8 mouse cellular contexts compared by ENCODE assay signal in genomic region chr9:114498218-114498617, GRCm38 (mm10). TPM values are rescaled to one million over a fixed set of nuclear protein-coding genes. Genes with fewer than 3 reads are reported as not detected.
DNase-seq lines count a peak whose midpoint lies in the region; ATAC-seq and TF ChIP-seq lines count a peak whose summit lies in the region.

No protein-coding gene starts in this region.

- H3K4me3 ChIP-seq in midbrain, embryonic 10.5 days = 0 out of 2 replicates have a peak overlapping the region, but pooled peaks have one; percentile 11
- no peak overlapping the region for H3K4me3 ChIP-seq in midbrain, embryonic 13.5 days (replicated peaks)
- peak overlapping the region; percentile 13; the same call in 1 of the 2 replicates for H3K4me3 ChIP-seq in limb, embryonic 14.5 days (replicated peaks; ENCODE audit: low read length)
- no peak overlapping the region for H3K4me3 ChIP-seq in stomach, embryonic 16.5 days (replicated peaks; ENCODE audit: low read length)

- H3K36me3 ChIP-seq in midbrain, embryonic 10.5 days = no peaks in the 10 kb centered on the region
- H3K36me3 ChIP-seq in midbrain, embryonic 13.5 days = no peaks in the 10 kb centered on the region
- no peaks in the 10 kb centered on the region for H3K36me3 ChIP-seq in limb, embryonic 14.5 days (ENCODE audit: control insufficient read depth, insufficient read depth, low read length)
- H3K36me3 ChIP-seq in stomach, embryonic 16.5 days (ENCODE audit: control insufficient read depth, insufficient read depth, low read length) = no peaks in the 10 kb centered on the region

- no peak for ATAC-seq in midbrain, embryonic 13.5 days
- peak; percentile 74 for ATAC-seq in limb, embryonic 14.5 days (ENCODE audit: low FRiP score, low read depth)
- ATAC-seq in stomach, embryonic 16.5 days (ENCODE audit: insufficient read depth, low FRiP score) = no peak

- WGBS in midbrain, embryonic 10.5 days = 11% methylated on average over 11 of the region's 11 CpGs
- 11% methylated on average over 11 of the region's 11 CpGs for WGBS in midbrain, embryonic 13.5 days
- WGBS in limb, embryonic 14.5 days = 12% methylated on average over 11 of the region's 11 CpGs
- 8% methylated on average over 11 of the region's 11 CpGs for WGBS in stomach, embryonic 16.5 days

- no peak overlapping the region for H3K27ac ChIP-seq in midbrain, embryonic 10.5 days (replicated peaks)
- H3K27ac ChIP-seq in midbrain, embryonic 13.5 days = no peak overlapping the region
- no peak overlapping the region for H3K27ac ChIP-seq in limb, embryonic 14.5 days (replicated peaks; ENCODE audit: low read depth, low read length)
- no peak overlapping the region for H3K27ac ChIP-seq in stomach, embryonic 16.5 days (ENCODE audit: low read length)

- DNase-seq in midbrain, embryonic 10.5 days (ENCODE audit: low spot score) = peak; percentile 90
- DNase-seq in embryo, embryonic 10.5 days (ENCODE audit: low spot score) = peak; percentile 96
- peak; percentile 60 for DNase-seq in heart, adult 8-10 months (ENCODE audit: low spot score)
- DNase-seq in kidney, adult 9 months = peak; percentile 86
- DNase-seq in limb, embryonic 14.5 days (ENCODE audit: low spot score) = peak; percentile 77
- DNase-seq in natural killer cell, adult 2 months (ENCODE audit: low spot score in 2 of 2) = peak; percentile 59 to 69

- H3K27me3 ChIP-seq in midbrain, embryonic 10.5 days (ENCODE audit: low read depth, poor library complexity, severe bottlenecking) = no peaks in the 10 kb centered on the region
- H3K27me3 ChIP-seq in midbrain, embryonic 13.5 days = peaks cover 3% of the 10 kb centered on the region; the same call in 1 of the 2 replicates
- no peaks in the 10 kb centered on the region for H3K27me3 ChIP-seq in limb, embryonic 14.5 days (ENCODE audit: control insufficient read depth, insufficient read depth, low read length)
- H3K27me3 ChIP-seq in stomach, embryonic 16.5 days (ENCODE audit: control insufficient read depth, insufficient read depth, low read length) = peaks cover 5% of the 10 kb centered on the region; the same call in 1 of the 2 replicates

- H3K4me1 ChIP-seq in midbrain, embryonic 10.5 days = peaks cover 3% of the 10 kb centered on the region; the same call in 1 of the 2 replicates
- H3K4me1 ChIP-seq in midbrain, embryonic 13.5 days (replicated peaks) = 0 out of 2 replicates have a peak, but pooled peaks cover 2% of the 10 kb centered on the region
- H3K4me1 ChIP-seq in limb, embryonic 14.5 days (ENCODE audit: control insufficient read depth, insufficient read depth, low read length) = no peaks in the 10 kb centered on the region
- H3K4me1 ChIP-seq in stomach, embryonic 16.5 days (ENCODE audit: control insufficient read depth, insufficient read depth, low read length) = no peaks in the 10 kb centered on the region

- TF ChIP-seq POLR2A in limb, embryonic 14.5 days (IDR thresholded peaks at IDR 0.05; ENCODE audit: borderline replicate concordance, extremely low read depth, insufficient read depth, insufficient read length) = no peak

- no peaks in the 10 kb centered on the region for H3K9me3 ChIP-seq in midbrain, embryonic 10.5 days (replicated peaks)
- no peaks in the 10 kb centered on the region for H3K9me3 ChIP-seq in midbrain, embryonic 13.5 days
- H3K9me3 ChIP-seq in limb, embryonic 14.5 days (ENCODE audit: control insufficient read depth, low read length) = no peaks in the 10 kb centered on the region
- no peaks in the 10 kb centered on the region for H3K9me3 ChIP-seq in stomach, embryonic 16.5 days (replicated peaks; ENCODE audit: control insufficient read depth, low read length)

- no peak overlapping the region for H3K4me2 ChIP-seq in midbrain, embryonic 13.5 days (replicated peaks)
- H3K4me2 ChIP-seq in limb, embryonic 14.5 days (replicated peaks; ENCODE audit: low read depth, low read length, severe bottlenecking) = peak overlapping the region; percentile 39
- H3K4me2 ChIP-seq in stomach, embryonic 16.5 days (ENCODE audit: low read depth, low read length) = 0 out of 2 replicates have a peak overlapping the region, but pooled peaks have one; percentile 5

- no peak overlapping the region for H3K9ac ChIP-seq in midbrain, embryonic 13.5 days (replicated peaks)
- no peak overlapping the region for H3K9ac ChIP-seq in limb, embryonic 14.5 days (ENCODE audit: low read depth, low read length, severe bottlenecking)
- H3K9ac ChIP-seq in stomach, embryonic 16.5 days (ENCODE audit: low read length) = no peak overlapping the region

RNA-seq across cellular contexts. Expression of gene Ccr4, which starts 6.5 kb away (rescaled TPM):
- not detected in 2 replicates for polyA plus RNA-seq in midbrain, embryonic 10.5 days (2016; fragmentation: Nextera tagmentation; extraction: Ambion mirVana)
- not detected in 2 replicates for polyA plus RNA-seq in midbrain, embryonic 13.5 days (2015; fragmentation: Nextera tagmentation; extraction: Ambion mirVana)
- not detected for total RNA-seq in heart, adult 8-10 months (2022)
- polyA plus RNA-seq in limb, embryonic 14.5 days (2012; rRNA removed) = 1.2 and 2.5 TPM in 2 replicates
- 1.2 and 2.7 TPM in 2 replicates for polyA plus RNA-seq in limb, embryonic 14.5 days (2014; fragmentation: Nextera tagmentation; extraction: Ambion mirVana)
- 0.04 TPM in 1 of 2 replicates, not detected in the other for polyA plus RNA-seq in stomach, embryonic 16.5 days (2015; fragmentation: Nextera tagmentation; extraction: Ambion mirVana)

RNA-seq across cellular contexts. Expression of gene C130032M10Rik, which starts 17.3 kb away (rescaled TPM):
- polyA plus RNA-seq in midbrain, embryonic 10.5 days (2016; fragmentation: Nextera tagmentation; extraction: Ambion mirVana) = 0.91 and 0.98 TPM in 2 replicates
- not detected in 2 replicates for polyA plus RNA-seq in midbrain, embryonic 13.5 days (2015; fragmentation: Nextera tagmentation; extraction: Ambion mirVana)
- total RNA-seq in heart, adult 8-10 months (2022) = not detected
- 1.9 and 2.0 TPM in 2 replicates for polyA plus RNA-seq in limb, embryonic 14.5 days (2012; rRNA removed)
- polyA plus RNA-seq in limb, embryonic 14.5 days (2014; fragmentation: Nextera tagmentation; extraction: Ambion mirVana) = 1.3 and 3.4 TPM in 2 replicates
- 0.19 TPM in 1 of 2 replicates, not detected in the other for polyA plus RNA-seq in stomach, embryonic 16.5 days (2015; fragmentation: Nextera tagmentation; extraction: Ambion mirVana)

Comparison
In these comparisons a context has a peak if more than half of its experiments do, and no peak if none do; other contexts are left out.
1. H3K4me3 ChIP-seq: peak in midbrain, embryonic 10.5 days (single experiment) and limb, embryonic 14.5 days (single experiment); none in midbrain, embryonic 13.5 days (single experiment) and stomach, embryonic 16.5 days (single experiment).
2. Peak in every context shown above with its lines, with median percentiles within 50 percentile points of each other: DNase-seq.